Mouse (Mus musculus) kidney, embryonic 15.5 days (tissue): ENCODE measurements at regions not wholly inside any gene's neighbourhood (a gene's known extent, or its start where the extent isn't known, plus 50 kb on each side); places are given as distances from the start of the nearest gene placed in this dataset.

Experiments used
- ATAC-seq: fragments of 200-750 bp; cut with Nextera tagmentation; replicated peaks from 2 replicates; pipeline ENCODE4 v1.8.0; 2017; ENCODE audit warnings: moderate TSS enrichment; ENCODE audit not compliant: low FRiP score
- H3K27ac ChIP-seq: fragments of 300-500 bp; sonication (generic); 2 replicates; pipeline ENCODE4 v1.5.1; 2015; ENCODE audit warnings: mild to moderate bottlenecking, inconsistent platforms
- H3K27me3 ChIP-seq: fragments of 300-500 bp; sonication (generic); 2 replicates; pipeline ENCODE4 v1.6.1; 2015; ENCODE audit warnings: inconsistent platforms
- H3K36me3 ChIP-seq: fragments of 300-500 bp; sonication (generic); 2 replicates; pipeline ENCODE4 v1.6.1; 2015; ENCODE audit warnings: inconsistent platforms
- H3K4me1 ChIP-seq: fragments of 300-500 bp; sonication (generic); 2 replicates; pipeline ENCODE4 v1.6.1; 2015; ENCODE audit warnings: inconsistent platforms
- H3K4me2 ChIP-seq: fragments of 300-500 bp; sonication (generic); 2 replicates; pipeline ENCODE4 v1.6.1; 2015; ENCODE audit warnings: moderate library complexity, mild to moderate bottlenecking, inconsistent platforms
- H3K4me3 ChIP-seq: fragments of 300-500 bp; sonication (generic); replicated peaks from 2 replicates; pipeline ENCODE4 v1.5.1; 2015; ENCODE audit warnings: mild to moderate bottlenecking, inconsistent platforms
- H3K9ac ChIP-seq: fragments of 300-500 bp; sonication (generic); 2 replicates; pipeline ENCODE4 v1.6.1; 2015; ENCODE audit warnings: mild to moderate bottlenecking, inconsistent platforms
- H3K9me3 ChIP-seq: fragments of 300-500 bp; sonication (generic); replicated peaks from 2 replicates; pipeline ENCODE4 v1.6.1; 2016; ENCODE audit warnings: inconsistent platforms
- WGBS: fragments of 180-500 bp; shearing (Covaris S2); methylation state at CpG from one replicate; pipeline ENCODE4 v1.1.7; 2015; ENCODE audit warnings: mixed read lengths; 5-methylcytosine and 5-hydroxymethylcytosine counted together

DNA sequence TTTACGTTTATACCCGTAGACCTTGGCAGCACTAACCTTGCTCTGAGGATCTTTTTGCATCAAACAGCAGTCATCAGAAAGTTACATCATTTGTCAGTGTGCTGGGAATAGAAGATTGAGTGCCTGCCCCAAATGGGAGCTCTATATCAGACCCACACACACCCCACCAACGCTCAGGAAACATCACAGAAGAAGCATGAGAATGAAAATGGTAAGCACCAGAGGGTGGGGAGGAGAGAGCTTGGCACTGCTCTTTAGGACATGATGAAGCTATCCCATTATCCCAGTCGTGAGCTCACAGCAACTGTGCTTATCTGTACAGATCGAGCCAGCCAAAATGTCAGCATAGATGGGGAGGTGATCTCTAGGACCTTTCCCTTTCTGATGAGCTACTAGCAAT, 172.5 kb upstream of the Castor2 start:
- Histone ChIP-seq H3K9ac (no peak overlapping the region), H3K27me3 (no peaks in the 10 kb centered on the region), H3K4me2 (no peak overlapping the region), H3K36me3 (no peaks in the 10 kb centered on the region), H3K9me3 (no peaks in the 10 kb centered on the region), H3K27ac (no peak overlapping the region), H3K4me1 (no peaks in the 10 kb centered on the region), H3K4me3 (no peak overlapping the region)
- no peak for ATAC-seq
- 85% methylated on average over 5 of the region's 5 CpGs for WGBS

DNA sequence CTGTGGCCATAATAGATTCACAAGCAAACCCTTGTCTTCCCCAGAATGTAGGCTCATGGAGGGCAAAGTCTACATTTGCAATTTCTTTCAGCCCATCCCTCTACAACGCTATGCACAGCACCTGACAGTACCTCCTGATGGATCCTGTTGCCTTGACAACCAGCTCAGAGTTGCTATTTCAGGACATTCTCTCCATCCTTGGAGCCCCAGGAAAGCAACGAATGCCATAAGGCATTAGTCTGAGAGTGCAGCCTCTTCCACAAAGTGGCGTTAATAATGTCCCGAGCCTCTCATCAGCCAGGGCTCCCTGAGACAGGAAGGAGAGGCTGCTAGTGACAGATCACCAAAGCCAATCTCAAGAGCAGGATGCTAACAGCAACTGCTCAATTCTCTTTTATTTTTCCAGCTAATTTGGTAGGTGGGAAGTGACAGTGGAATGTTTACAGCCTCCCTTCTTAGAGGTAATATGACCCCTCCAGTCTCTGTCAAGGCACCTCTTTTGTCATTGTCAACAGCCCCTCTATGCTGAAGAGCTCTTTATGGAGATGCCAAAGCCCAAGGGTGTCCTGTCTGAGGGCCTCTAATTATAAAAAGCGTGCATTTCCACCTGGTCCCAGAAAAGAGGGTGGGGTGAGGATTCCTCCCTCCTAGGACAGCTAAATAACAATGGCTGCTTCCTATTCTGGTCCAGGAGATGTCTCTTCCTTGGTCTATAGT, 174.2 kb upstream of the Castor2 start:
- WGBS = 17% methylated on average over 5 of the region's 5 CpGs
- Histone ChIP-seq H3K27me3 (no peaks in the 10 kb centered on the region), H3K9me3 (no peaks in the 10 kb centered on the region), H3K36me3 (no peaks in the 10 kb centered on the region), H3K27ac (no peak overlapping the region), H3K4me2 (no peak overlapping the region), H3K9ac (no peak overlapping the region), H3K4me3 (no peak overlapping the region), H3K4me1 (no peaks in the 10 kb centered on the region)
- no peak for ATAC-seq

DNA sequence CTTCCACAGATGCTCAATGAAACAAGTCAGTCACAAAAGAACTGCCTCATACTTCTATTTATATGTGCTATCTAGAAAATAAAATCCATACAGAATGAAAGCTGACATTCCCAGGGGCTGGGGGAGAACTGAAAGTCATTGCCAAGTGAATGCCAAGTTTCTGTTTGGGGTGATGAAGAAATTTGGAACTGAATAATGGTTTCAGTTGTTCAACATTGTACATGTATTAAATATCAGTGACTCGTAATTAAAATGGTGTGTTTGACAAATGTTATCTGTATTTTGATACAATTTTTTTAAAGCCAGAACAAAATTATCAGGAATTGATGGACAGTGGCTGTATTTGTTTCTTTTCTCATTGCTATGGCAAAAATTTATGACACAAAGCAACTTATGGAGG, 177.3 kb upstream of the Castor2 start:
- H3K4me2 ChIP-seq = no peak overlapping the region
- no peaks in the 10 kb centered on the region for H3K27me3 ChIP-seq
- no peaks in the 10 kb centered on the region for H3K9me3 ChIP-seq
- H3K27ac ChIP-seq = no peak overlapping the region
- 80% methylated on average over 1 of the region's 1 CpGs for WGBS
- no peak overlapping the region for H3K9ac ChIP-seq
- H3K36me3 ChIP-seq = no peaks in the 10 kb centered on the region
- ATAC-seq = no peak
- H3K4me3 ChIP-seq = no peak overlapping the region
- H3K4me1 ChIP-seq = no peaks in the 10 kb centered on the region

DNA sequence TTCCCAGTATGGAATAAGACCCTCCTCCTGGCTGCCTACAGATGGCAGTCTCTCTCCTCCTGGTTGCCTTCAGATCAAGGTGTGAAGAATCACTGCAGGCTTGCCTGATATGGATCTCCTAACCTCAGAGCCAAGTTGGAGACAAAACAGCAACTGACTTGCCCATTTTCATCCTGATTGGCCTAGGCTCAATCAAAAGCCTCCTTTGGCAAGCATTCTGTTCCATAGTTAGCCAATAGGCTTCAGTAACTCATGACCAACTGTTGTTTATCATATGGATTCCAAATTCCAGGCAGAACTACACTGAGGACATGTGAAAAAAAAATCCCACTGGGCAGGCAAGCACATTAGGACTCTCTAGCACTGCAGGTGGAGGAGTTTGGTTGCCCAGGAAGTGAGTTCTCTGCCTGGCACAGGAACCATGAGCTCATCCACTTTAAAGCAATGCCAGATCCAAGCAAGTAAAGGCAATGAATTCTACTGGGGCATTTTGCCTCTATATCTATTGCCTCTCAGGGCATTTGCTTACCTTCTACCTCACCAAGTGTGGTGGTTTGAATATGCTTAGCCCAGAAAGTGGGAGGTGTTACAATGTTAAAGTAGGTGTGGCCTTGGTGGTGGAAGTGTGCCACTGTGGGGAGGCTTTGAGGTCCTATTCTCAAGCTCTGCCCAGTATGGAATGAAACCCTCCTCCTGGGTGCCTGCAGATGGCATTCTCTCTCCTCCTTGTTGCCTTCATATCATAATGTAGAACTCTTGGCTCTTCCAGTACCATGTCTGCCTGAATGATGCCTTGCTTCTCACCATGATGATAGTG, 183.6 kb upstream of the Castor2 start:
- Histone ChIP-seq H3K9me3 (no peaks in the 10 kb centered on the region), H3K4me2 (no peak overlapping the region), H3K27ac (no peak overlapping the region), H3K9ac (no peak overlapping the region), H3K4me3 (no peak overlapping the region), H3K27me3 (no peaks in the 10 kb centered on the region), H3K36me3 (no peaks in the 10 kb centered on the region), H3K4me1 (no peaks in the 10 kb centered on the region)
- no peak for ATAC-seq

DNA sequence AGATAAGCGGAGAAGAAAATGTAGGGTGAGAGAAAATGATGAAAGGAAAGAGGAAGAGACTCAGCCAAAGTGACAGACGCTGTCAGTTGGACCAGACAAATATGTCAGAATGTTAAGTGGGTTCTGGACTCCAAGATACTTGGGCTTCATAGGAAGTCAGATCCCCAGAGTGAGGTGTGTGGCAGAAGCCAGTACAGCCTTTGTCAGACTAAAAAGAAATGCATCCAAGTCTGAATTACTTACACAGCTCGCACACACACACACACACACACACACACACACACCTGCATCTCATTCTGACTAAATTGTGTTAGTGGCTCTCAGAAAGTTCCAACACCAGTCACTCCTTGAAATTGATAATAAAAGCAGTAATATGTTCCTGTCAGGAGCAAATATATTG, 192.1 kb upstream of the Castor2 start:
- H3K27me3 ChIP-seq = no peaks in the 10 kb centered on the region
- no peak overlapping the region for H3K4me2 ChIP-seq
- H3K9ac ChIP-seq = no peak overlapping the region
- WGBS = 90% methylated on average over 3 of the region's 3 CpGs
- no peaks in the 10 kb centered on the region for H3K4me1 ChIP-seq
- H3K27ac ChIP-seq = no peak overlapping the region
- H3K9me3 ChIP-seq = 0 out of 2 replicates have a peak, but pooled peaks cover 8% of the 10 kb centered on the region
- no peaks in the 10 kb centered on the region for H3K36me3 ChIP-seq
- H3K4me3 ChIP-seq = no peak overlapping the region
- no peak for ATAC-seq

DNA sequence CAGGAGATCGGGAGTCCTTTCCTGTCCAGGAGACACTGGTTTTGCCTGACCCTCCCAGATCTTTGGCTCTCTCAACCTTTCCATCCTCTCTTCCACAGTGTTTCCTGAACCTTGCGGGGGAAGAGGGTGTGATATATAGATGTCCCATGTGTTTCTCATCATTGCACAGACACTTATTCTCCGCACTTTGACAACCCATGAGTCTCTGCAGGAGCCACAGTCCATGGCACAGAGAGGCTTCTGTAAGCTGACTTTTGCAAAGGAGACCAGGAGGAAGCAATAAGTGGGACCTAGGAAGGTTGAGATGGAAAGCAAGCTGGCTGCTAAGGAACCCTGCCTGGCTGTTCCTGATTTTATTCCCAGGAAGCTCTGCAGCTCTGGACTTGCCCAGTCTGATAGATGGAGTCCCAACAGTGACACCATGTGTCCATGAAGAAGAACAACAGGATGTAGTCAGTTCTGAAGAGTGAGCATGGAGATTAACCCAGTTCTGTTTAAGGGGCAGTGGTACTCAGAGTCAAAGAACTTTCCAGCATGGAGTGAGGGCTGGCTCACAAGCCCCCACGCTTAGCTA, 201.4 kb upstream of the Castor2 start:
- Histone ChIP-seq H3K27me3 (0 out of 2 replicates have a peak, but pooled peaks cover 3% of the 10 kb centered on the region), H3K27ac (no peak overlapping the region), H3K4me2 (no peak overlapping the region), H3K4me1 (no peaks in the 10 kb centered on the region), H3K4me3 (no peak overlapping the region), H3K9me3 (no peaks in the 10 kb centered on the region), H3K9ac (no peak overlapping the region), H3K36me3 (no peaks in the 10 kb centered on the region)
- no peak for ATAC-seq
- WGBS = 69% methylated on average over 4 of the region's 4 CpGs

DNA sequence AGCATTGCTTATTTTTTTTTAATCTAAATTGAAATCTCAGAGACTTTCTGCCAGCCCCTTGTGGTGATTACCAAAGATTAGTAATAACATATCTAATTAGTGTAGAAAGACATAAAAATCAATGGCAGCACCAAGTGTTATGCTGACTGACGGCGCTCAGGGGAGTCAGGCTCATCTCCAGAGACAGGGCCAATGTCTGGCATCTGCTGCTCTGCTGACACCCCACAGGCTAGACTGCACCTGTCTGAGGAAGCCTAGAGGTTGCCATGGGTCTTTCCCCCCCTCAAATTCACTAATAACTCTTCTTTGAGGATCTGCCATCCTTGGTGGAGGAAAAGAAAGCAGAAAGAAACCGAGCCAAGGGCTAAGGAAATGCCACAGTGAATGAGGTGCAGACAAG, 208.8 kb upstream of the Castor2 start:
- no peak for ATAC-seq
- H3K4me1 ChIP-seq = no peaks in the 10 kb centered on the region

DNA sequence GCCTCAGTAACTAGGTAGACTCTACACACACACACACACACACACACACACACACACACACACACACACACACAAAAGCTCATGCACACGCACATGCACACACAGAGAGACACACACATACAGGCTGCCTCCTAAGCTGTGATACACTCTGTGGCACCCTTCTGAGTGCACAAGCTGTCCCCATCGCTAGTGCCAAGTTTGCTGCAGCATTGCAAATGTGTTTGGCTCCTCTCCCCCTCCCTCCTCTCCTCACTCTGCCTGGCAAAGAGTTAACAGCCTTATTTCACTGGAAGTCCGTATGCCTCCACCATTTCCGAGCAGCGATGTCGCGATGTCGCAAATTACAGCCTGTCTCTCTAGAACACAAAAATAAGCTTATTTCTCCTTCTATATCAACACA, 209.7 kb upstream of the Castor2 start:
- no peak overlapping the region for H3K27ac ChIP-seq
- no peaks in the 10 kb centered on the region for H3K36me3 ChIP-seq
- no peak overlapping the region for H3K4me3 ChIP-seq
- no peak overlapping the region for H3K4me2 ChIP-seq
- no peaks in the 10 kb centered on the region for H3K9me3 ChIP-seq
- no peak overlapping the region for H3K9ac ChIP-seq
- H3K4me1 ChIP-seq = peaks cover 8% of the 10 kb centered on the region; the same call in 1 of the 2 replicates
- no peaks in the 10 kb centered on the region for H3K27me3 ChIP-seq
- 57% methylated on average over 8 of the region's 8 CpGs for WGBS
- ATAC-seq = no peak

More for the DNA sequence above, 208.8 kb upstream of the Castor2 start:
- H3K36me3 ChIP-seq = no peaks in the 10 kb centered on the region
- H3K4me2 ChIP-seq = no peak overlapping the region
- WGBS = 70% methylated on average over 3 of the region's 3 CpGs
- H3K9ac ChIP-seq = no peak overlapping the region
- no peak overlapping the region for H3K27ac ChIP-seq
- H3K4me3 ChIP-seq = no peak overlapping the region
- no peaks in the 10 kb centered on the region for H3K9me3 ChIP-seq
- H3K27me3 ChIP-seq = no peaks in the 10 kb centered on the region

DNA sequence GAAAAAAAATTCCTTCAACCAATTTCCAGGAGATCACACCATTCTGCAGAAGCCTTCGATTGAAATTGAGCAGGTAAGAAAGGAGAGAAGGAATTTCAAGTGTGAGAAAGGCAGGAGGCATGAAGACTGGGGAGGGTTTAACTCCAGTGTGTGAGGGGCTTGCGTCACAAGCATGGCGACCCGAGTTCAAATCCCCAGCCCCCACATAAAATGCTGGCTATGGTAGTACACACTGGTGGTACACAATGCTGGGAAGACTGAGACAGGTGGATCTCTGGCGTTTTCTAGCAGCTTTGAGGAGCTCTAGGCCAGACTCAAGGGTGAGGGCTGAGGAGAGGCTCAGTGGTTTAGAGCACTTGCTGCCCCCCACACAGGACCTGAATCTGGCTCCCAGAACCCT, 214.0 kb upstream of the Castor2 start:
- Histone ChIP-seq H3K4me3 (no peak overlapping the region), H3K4me1 (peaks cover 11% of the 10 kb centered on the region; the same call in 1 of the 2 replicates), H3K27ac (no peak overlapping the region), H3K9me3 (no peaks in the 10 kb centered on the region), H3K27me3 (no peaks in the 10 kb centered on the region), H3K9ac (no peak overlapping the region), H3K4me2 (no peak overlapping the region), H3K36me3 (no peaks in the 10 kb centered on the region)
- WGBS = 89% methylated on average over 5 of the region's 5 CpGs
- ATAC-seq = no peak

DNA sequence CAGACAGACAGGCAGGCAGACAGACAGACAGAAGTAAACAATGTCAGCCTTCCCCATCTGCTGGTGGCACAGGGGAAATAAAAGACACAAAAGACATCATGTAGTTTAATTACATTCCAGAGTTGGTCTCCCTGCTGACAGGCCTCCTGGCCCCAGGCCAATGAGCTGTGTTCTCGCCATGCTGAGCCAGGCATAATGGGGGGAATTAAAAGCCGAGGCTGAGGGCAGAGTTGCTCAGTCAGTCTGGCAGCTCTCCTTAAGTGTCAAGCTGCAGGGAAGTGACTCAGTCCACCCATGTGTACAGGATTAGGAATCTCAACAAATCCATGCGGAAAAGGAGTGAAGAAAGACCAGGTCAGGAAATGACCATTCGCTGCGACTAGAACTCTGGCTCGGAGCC, 214.5 kb upstream of the Castor2 start:
- peaks cover 11% of the 10 kb centered on the region; the same call in 1 of the 2 replicates for H3K4me1 ChIP-seq
- peak overlapping the region; percentile 31 for H3K4me2 ChIP-seq
- no peak overlapping the region for H3K9ac ChIP-seq
- H3K9me3 ChIP-seq = no peaks in the 10 kb centered on the region
- no peak overlapping the region for H3K27ac ChIP-seq
- H3K4me3 ChIP-seq = no peak overlapping the region
- WGBS = 30% methylated on average over 6 of the region's 6 CpGs
- ATAC-seq = 0 out of 2 replicates have a peak, but pooled peaks have one; percentile 29
- no peaks in the 10 kb centered on the region for H3K36me3 ChIP-seq
- no peaks in the 10 kb centered on the region for H3K27me3 ChIP-seq

DNA sequence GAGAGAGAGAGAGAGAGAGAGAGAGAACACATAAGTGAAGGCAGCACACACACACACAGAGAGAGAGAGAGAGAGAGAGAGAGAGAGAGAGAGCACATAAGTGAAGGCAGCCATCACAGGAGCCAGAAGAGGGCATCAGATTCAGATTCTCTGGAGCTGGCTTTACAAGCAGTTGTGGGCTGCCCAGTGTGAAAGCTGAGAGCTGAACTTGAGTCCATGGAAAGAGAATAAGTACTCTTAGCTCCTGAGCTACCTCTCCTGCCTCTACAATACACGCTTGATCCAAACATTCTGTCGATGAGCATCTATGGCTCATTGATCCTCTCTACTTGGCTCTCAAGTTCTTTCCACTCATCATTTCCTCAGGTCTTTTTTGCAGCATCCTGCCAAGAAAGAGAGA, 214.9 kb upstream of the Castor2 start:
- Histone ChIP-seq H3K4me3 (no peak overlapping the region), H3K4me1 (peaks cover 11% of the 10 kb centered on the region; the same call in 1 of the 2 replicates), H3K27ac (no peak overlapping the region), H3K4me2 (no peak overlapping the region), H3K9me3 (no peaks in the 10 kb centered on the region), H3K27me3 (no peaks in the 10 kb centered on the region), H3K36me3 (no peaks in the 10 kb centered on the region), H3K9ac (no peak overlapping the region)
- ATAC-seq = no peak
- 68% methylated on average over 2 of the region's 2 CpGs for WGBS

DNA sequence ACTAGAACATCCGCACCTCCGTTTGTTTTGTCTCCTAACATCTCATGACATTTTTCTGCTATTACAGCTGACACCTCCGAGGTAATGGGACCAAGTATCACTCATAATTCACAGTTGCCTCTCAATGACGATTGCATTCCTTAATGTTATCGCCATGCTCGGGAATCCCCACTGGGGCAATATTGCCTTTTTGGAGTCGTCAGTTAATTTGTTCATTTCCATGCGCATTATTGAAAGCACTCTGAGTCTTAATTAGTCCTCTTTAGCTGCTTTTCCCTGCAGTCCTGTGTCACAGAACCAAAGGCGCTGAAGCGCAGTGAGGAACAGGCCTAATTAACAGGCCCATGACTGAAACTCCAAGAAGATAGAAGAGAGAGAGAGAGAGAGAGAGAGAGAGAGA, 255.0 kb upstream of the Castor2 start:
- Histone ChIP-seq H3K4me1 (no peaks in the 10 kb centered on the region), H3K27ac (no peak overlapping the region), H3K9me3 (no peaks in the 10 kb centered on the region), H3K4me2 (no peak overlapping the region), H3K4me3 (no peak overlapping the region), H3K27me3 (no peaks in the 10 kb centered on the region), H3K36me3 (no peaks in the 10 kb centered on the region), H3K9ac (no peak overlapping the region)
- WGBS = 51% methylated on average over 10 of the region's 10 CpGs
- ATAC-seq = no peak
